Mouse (Mus musculus) lung, postnatal 36 days (tissue): ENCODE measurements around the gene 1700029I15Rik.
A peak's percentile ranks its signal among the peaks of the same experiment; 100 is the strongest.

Experiments used
- DNase-seq: peaks from one replicate; pipeline ENCODE4 v3.0.0; 2022; ENCODE audit warnings: mixed read lengths

Gene 1700029I15Rik

DNA sequence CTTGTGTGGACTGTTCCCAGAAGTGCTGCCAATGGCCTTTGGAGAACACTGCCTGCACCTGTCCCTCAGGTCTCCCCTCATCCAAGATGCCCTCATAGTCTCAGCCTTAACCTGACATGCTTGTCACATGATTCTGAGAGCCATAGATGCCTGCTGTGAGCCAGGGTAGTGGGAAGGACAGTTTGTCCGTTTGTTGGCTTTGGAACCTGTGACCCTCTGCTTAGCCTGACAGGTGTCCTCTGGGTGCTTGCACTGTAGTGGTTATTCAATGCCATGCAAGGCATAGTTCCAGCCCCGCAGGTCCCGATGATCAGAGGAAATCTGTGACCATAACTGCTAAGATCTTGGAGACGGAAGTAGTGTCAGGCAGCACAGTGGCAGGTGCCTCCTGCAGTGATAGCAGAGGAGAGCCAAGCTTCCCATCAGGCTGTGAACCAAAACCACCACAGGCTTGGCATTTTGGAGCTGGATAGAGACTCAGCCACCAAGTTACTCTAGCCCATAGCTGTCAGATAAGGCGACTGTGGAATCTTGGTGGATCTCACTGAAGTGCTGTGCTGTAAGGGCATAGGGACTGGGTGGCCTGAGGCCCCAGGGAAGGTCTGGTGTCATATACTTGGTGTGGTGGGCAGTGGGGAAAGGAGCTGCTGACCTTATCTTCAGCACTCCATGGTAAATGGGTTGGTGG lies at the start of gene 1700029I15Rik:
TSS of gene 1700029I15Rik (plus strand) at position 638 of the 688 bp plus-strand sequence.
- no peak for DNase-seq

GRCm38 (mm10) chr2:92342418-92342817 lies 39.9 kb upstream of the 1700029I15Rik start:
- no peak for DNase-seq

DNA sequence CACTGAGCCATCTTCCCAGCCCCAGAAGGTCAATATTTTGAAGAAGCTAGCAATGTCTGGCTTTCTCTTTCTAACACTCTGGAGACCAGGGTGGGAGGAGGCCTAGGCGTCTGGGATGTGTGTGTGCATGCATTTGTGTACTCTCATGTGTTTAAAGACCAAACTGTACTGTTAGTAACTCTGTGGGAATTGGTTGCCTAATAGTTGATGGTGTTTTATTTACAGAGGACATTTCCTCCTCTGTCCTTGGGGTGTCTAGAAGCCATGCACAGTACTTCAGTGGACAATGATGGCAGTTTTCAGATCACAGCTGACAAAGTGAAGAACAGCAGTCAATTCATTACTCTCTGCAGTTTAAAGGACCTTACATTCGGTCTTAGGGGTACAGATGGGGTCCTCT lies 35.1 kb upstream of the 1700029I15Rik start:
- DNase-seq: no peak

DNA sequence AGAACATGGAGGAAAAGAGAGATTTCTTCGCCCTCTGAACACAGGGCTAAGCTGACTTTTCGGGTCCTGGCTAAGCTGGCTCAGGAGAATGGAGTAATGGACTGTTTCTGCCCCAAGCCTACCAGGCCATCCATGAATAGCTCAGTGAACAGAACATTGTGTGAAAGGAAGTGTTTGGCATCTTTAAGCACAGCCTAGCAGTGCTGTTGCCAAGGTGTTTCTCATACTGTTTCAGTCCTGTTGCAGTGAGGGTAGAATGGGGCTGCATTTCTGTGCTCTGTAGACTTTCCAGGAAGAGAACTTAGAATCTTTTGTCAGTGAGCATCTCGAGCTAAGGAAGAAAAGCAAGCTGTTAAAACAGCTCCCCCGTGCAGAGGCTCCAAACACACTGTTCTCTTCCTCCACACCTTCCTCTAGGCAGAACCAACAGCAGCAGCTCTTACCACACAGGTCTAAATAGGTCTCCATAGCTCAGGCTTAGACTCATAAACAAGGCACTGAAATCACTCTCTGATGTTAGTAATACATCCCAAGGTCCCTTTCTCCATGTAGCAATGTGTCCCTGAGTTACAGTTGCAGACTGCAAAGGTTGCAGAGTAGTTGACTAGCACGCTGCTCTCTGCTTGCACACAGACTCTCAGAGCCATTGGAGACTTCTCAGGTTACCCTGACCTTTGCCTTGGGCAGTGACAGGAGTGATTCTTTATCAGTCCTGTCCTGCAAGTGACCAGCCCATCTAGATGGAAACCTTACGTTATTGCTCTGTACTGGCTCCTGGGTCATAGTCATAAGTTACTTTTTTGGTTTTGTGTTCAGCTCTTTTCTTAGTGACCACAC lies 32.5 kb upstream of the 1700029I15Rik start:
- DNase-seq: no peak

DNA sequence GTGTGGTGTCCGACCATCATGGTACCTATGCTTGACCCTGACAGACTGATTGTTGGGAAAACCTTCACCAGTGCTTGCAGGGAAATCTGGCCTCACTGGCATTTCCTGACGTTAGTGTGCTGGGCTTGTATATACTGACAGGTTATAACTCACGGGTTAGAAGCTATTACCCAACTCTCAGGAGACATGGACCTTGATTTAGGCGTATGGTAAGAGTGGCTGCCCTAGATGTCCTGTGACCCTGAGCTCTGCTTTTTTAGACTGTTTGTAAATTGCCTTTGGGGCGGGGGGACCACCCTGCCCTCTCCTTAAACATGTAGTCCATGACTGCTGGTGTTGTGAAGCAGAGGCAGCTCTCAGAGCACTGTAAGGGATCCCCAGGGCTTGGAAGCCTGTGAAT lies 31.7 kb upstream of the 1700029I15Rik start:
- no peak for DNase-seq

DNA sequence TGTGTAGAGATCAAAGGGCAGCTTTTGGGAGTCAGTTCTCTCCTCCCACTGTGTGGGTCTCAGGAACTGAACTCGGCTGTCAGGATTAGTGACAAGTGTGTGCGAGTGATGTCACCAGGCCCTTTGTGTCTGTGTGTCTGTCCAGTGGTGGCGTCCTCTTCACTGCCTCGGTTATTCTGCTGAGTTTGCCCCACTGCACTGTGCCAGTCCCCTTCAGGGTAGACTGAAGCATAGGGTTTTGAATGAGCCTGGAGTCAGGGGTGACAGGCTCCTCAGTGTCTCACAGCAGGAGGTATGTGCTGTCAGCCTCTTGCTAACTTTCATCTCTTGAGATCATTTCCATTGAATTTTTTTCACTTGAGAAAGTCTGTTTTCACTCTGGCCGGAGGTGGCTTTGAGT lies 28.9 kb upstream of the 1700029I15Rik start:
- no peak for DNase-seq

GRCm38 (mm10) chr2:92354224-92354623 lies 28.1 kb upstream of the 1700029I15Rik start:
- DNase-seq: peak; percentile 47

GRCm38 (mm10) chr2:92359301-92359700 lies 23.0 kb upstream of the 1700029I15Rik start:
- peak; percentile 81 for DNase-seq

- no peak for DNase-seq
Measured at GRCm38 (mm10) chr2:92360186-92360823, 22.0 kb upstream of the 1700029I15Rik start.

GRCm38 (mm10) chr2:92360893-92361292 lies 21.4 kb upstream of the 1700029I15Rik start:
- no peak for DNase-seq

GRCm38 (mm10) chr2:92361795-92362194 lies 20.5 kb upstream of the 1700029I15Rik start:
- no peak for DNase-seq

DNA sequence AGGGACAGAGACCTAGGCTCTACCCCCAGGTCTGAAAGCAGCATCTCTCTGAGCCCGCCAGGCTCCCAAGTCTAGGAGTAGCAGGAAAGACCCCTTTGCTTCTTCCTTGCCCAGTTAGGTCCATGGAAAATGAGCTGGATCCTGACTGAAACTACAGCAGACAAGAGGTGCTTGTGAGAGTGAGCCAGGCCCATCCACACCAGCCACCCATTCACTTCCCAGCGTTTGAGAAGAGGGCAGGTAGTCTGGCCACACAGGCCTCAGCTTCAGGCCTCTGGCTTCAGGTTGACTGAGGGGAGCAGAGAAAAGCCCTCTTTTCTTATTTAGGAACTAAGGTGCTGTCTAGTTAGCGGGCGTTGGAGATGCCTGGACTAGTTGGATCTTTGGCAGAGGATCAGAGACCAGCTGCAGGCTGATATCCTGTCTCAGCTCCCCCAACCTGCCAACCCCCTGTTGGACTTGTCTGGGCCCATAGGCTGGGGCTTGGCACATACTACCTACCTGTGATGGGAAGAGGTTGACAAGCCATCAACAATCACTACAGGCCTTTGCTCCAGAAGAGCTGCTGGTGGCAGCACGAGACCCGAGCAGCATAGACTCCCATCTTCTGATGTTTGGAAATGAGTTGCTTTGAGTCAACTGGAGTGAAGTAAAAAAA lies 19.6 kb upstream of the 1700029I15Rik start:
- no peak for DNase-seq

DNA sequence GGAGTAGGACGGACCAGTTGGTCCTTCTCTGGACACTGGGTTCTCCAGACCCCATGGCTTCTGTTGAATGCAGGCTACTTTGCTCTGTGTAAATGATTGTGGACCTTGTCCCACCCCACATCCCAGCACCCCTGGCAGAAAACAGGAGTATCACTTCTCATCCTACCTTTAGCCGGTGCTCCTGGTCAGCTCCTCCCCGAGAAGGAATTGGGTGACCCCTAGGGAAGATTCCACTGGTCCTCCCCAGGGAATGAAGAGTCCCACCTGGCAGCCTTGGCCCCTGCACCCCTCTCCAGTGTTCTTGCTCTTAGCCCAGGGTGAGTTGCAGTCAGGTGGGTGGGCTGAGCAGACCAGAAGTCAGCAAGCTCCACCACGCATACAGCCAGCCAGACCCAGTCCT lies 18.3 kb upstream of the 1700029I15Rik start:
- no peak for DNase-seq

- DNase-seq: no peak
Measured at GRCm38 (mm10) chr2:92365568-92365967, 16.8 kb upstream of the 1700029I15Rik start.

DNA sequence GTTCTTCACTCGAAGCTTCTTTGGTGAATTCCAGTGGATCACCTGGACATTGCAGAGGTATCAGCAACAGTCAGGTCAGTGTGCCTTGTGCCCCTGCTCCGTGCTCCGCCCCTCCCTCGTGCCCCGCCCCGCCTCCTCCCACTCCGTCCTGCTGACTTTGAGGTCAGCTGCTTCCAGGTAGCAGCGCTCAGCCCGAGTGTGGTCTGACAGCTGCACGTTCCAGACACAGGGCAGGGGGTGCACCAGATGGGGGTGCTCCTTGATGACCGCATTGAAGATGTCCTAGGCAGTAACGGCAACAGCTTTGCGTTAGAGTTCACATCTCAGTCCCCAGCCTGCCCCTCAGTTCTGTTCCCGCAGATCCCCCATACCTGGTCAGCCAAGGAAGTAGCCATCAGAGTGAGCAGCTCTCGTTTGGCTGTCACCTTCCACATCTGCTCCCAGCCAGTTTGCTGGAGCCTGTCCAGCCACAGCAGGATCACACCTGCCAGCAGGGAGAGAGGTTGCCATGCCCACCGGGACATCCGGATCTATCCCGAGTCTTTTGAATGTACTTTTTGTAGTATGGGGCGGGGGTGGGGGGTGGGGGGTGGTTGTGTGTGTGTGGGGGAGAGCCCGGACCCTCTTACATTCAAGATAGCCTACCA lies 14.8 kb upstream of the 1700029I15Rik start:
- no peak for DNase-seq

- DNase-seq: no peak
Measured at GRCm38 (mm10) chr2:92370375-92370774, 12.0 kb upstream of the 1700029I15Rik start.

GRCm38 (mm10) chr2:92370821-92371805 lies 11.2 kb upstream of the 1700029I15Rik start:
- DNase-seq: peak; percentile 88

- no peak for DNase-seq
Measured at GRCm38 (mm10) chr2:92371971-92372690, 10.2 kb upstream of the 1700029I15Rik start.

GRCm38 (mm10) chr2:92372767-92373436 lies 9.4 kb upstream of the 1700029I15Rik start:
- DNase-seq: peak; percentile 85

- no peak for DNase-seq
Measured at GRCm38 (mm10) chr2:92373437-92373813, 8.9 kb upstream of the 1700029I15Rik start.
